Mouse (Mus musculus): ENCODE data around the gene Zfp113.
"Not testable (repeated sequence)": the region's sequence is repeated elsewhere in the genome, so short reads cannot be mapped to it uniquely, and the experiment has no call there.

Gene Zfp113

GRCm38 (mm10) chr5:138137935-138138549 lies 17.5 kb downstream of the Zfp113 start:
- DNase-seq (ENCODE audit: low read depth, low spot score), result no peak

GRCm38 (mm10) chr5:138137257-138137656 lies 18.3 kb downstream of the Zfp113 start:
- no peak for DNase-seq (ENCODE audit: low read depth, low spot score)

DNA sequence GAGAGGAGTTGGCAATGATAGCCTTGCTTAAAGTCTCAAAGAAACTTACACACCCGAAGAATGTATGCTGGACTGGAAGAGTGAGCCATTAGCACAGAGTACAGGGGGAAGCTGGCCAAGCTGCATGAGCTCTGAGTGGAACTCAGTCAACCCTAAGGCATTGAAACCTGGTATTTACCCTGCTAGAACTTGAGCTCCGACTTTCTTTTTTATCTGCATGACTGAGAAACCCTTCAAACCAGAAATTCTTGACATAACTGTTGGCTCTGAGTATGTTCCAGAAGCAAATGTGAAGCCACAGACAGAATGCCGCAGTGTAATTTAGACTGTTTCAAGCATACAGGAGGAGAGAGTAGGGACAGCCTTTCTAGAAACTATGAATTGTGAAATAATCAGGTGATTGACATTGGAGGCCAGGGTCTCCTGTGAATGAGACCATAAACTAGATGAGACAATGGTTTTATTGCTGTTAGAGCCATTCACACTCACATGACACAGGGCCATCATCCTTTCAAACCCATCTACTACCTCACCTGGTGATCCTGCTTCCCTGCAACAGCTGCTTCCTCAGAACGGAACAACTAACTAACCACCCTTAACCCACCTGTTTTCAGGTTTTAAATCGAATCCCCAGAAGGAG lies 23.0 kb downstream of the Zfp113 start:
- DNase-seq (ENCODE audit: low read depth, low spot score), result no peak

DNA sequence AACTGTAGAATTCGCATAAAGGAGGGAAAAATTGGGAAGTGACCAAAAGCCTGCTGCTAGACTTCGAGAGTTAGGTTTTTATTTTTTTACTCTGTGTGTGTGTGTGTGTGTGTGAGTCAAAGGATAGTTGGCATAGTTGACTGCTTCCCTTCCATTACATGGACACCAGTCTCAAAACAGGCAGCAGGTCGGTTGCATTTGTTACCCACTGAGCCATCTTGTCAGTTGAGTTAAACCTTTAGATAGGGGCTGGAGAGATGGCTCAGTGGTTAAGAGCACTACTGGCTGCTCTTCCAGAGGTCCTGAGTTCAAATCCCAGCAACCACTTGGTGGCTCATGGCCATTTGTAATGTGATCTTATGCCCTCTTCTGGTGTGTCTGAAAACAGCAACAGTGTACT lies 37.5 kb downstream of the Zfp113 start:
- DNase-seq (ENCODE audit: low read depth, low spot score), result no peak

DNA sequence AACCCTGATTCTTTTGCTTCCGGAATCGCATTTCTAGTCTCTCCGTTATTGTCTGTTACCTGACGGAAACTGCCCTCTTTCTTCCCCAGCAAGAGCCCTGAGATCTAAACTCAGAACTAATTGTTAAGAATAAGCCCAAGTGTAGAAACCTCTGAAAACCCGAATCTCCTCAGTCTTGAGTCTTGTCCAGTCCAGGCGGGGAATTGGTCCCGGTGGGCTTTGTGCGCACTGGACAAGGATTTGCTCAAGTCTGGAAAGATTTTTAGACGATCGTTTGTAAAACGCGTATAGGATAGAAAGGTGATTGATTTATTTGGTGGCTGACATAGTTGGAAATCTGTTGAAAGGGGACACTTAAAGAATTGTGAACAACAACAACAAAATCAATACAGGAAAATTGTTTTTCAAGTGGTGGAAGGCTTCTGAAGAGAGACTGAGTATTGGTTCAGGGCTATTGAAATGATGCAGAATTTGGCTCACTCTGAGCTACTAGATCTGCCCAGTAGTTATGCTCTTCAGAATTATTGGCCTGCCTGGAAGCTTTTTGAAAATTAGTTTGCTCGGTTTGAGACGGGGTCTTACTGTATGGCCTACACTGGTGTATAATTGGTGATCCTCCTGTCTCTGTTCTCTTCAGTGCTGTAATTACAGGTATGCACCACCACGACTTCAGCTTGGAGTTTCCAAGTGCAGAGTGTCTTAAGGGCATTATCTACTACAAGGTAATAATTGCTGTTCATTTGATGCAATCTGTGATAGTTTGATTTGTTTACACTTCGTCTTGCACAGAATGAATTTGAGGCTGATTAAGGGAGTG lies 38.1 kb downstream of the Zfp113 start:
- no peak for DNase-seq (ENCODE audit: low read depth, low spot score)

DNA sequence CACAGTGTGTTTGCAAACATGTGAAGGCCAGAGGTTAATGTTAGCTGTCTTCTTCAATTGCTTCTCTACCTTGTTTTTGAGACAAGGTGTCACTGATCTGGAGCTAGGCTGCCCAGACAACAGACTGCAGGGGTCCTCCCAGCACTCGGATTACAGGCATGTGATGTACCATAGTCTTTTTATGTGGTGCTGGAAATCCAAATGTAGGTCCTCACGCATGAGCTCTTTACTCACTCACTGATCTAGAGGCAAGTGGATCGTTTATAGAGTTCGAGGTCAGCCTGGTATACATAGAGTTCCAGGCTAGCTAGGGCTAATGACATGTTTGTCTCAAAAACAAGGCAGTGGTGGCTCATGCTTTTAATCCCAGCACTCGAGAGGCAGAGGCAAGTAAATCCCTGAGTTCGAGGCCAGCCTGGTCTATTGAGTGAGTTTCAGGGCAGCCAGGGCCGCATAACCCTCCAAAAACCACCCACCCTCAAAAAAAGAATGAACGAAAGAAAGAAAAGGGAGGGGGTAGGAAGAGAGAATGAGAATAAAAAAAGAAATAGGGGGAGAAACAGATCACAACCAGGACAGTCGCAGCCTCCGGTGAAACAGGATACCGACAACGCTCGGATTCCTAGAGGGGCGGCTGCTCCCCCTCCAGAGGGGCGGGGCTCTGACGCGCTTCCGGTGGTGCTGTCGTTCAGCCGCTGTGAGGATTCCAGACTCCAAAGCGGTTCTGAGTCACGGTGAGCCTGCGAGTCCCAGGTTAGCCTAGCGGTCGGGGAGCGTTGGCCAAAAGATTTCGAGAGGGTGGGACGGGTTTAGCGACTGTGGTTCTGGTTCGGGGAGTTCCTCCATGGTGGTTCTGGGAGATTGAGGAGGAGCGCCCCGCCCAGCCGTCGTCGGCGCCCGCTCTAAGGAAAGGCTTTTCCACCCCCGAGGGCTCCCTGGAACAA lies 39.0 kb downstream of the Zfp113 start, which contains the start of gene Zscan21:
TSS of gene Zscan21 (plus strand) at position 649 of the 944 bp plus-strand sequence.
- peak; percentile 84 for DNase-seq (ENCODE audit: low read depth, low spot score)

DNA sequence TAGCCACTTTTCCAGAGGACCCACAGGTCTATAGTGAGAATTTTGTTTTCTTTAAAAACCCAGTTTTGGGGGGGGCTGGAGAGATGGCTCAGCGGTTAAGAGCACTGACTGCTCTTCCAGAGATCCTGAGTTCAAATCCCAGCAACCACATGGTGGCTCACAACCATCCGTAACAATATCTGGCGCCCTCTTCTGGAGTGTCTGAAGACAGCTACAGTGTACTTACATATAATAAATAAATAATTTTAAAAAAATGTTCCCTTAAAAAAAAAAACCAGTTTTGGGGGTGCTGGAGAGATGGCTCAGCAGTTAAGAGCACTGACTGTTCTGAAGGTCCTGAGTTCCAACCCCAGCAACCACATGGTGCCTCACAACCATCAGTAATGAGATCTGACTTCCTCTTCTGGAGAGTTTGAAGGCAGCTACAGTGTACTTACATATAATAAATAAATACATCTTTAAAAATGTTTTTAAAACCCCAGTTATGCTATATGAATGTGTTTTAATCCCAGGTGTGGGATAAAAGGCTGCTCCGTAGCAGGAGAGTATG lies 45.6 kb downstream of the Zfp113 start:
- not testable (repeated sequence) for DNase-seq (ENCODE audit: low read depth, low spot score)

GRCm38 (mm10) chr5:138107130-138107529 lies 48.4 kb downstream of the Zfp113 start:
- DNase-seq (ENCODE audit: low read depth, low spot score), result no peak

GRCm38 (mm10) chr5:138104976-138105375 lies 50.6 kb downstream of the Zfp113 start:
- no peak for DNase-seq (ENCODE audit: low read depth, low spot score)

DNA sequence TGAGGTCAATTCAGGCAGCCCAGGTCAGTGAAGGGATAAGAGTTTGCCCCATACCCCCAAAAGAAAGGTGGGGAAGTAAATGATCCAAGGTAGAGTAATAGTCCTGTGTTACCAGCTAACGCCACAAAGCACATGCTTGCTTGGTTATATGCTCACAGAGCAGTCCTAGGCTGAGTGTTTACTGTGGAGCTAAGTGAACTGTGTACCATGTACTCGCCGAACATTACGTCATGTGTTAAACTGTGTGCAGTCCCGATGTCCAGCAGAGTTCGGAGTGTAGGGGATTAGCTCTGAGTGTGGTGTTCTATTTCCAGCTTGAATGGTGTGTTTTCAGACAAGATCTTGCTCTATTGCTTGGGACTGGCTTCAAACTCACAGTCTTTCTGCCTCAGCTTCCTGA lies 61.1 kb downstream of the Zfp113 start:
- DNase-seq (ENCODE audit: low read depth, low spot score), result no peak

GRCm38 (mm10) chr5:138092771-138093170 lies 62.8 kb downstream of the Zfp113 start:
- DNase-seq (ENCODE audit: low read depth, low spot score), result no peak

DNA sequence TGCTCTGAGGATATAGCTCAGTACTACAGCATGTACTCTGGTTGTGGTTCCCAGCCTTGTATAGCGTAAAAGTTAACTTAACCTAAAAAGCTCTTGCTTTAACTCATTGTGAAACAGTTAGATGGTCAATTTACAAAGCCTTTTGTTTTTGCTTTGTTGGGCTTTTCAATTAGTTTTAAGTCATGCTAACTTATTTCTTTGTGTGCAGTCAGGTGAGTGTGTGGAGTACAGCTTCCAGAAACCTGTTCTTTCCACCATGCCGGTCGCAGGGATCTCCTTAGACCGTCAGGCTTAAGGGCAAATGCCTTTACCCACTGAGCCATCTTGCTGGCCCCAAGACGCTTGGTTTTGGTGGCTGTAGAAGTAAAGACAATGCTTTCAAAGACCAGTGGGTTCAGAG lies 64.8 kb downstream of the Zfp113 start:
- DNase-seq (ENCODE audit: low read depth, low spot score), result no peak

GRCm38 (mm10) chr5:138090271-138090670 lies 65.3 kb downstream of the Zfp113 start:
- DNase-seq (ENCODE audit: low read depth, low spot score), result no peak
